Mouse (Mus musculus) midbrain, embryonic 15.5 days (tissue): ENCODE measurements around the gene Ubr2. TPM values are rescaled to one million over a fixed set of nuclear protein-coding genes. Genes with fewer than 3 reads are reported as not detected.

Experiments used
- ATAC-seq: fragments of 200-750 bp; cut with Nextera tagmentation; replicated peaks from 2 replicates; pipeline ENCODE4 v1.8.0; 2017; ENCODE audit warnings: moderate TSS enrichment
- H3K27ac ChIP-seq: fragments of 300-500 bp; sonication (generic); 2 replicates; pipeline ENCODE4 v1.5.1; 2015; ENCODE audit warnings: mild to moderate bottlenecking, inconsistent platforms
- H3K27me3 ChIP-seq: fragments of 300-500 bp; sonication (generic); replicated peaks from 2 replicates; pipeline ENCODE4 v1.6.1; 2015; ENCODE audit warnings: inconsistent platforms
- H3K36me3 ChIP-seq: fragments of 300-500 bp; sonication (generic); replicated peaks from 2 replicates; pipeline ENCODE4 v1.6.1; 2015; ENCODE audit warnings: inconsistent platforms
- H3K4me1 ChIP-seq: fragments of 300-500 bp; sonication (generic); 2 replicates; pipeline ENCODE4 v1.6.1; 2015; ENCODE audit warnings: inconsistent platforms
- H3K4me2 ChIP-seq: fragments of 300-500 bp; sonication (generic); 2 replicates; pipeline ENCODE4 v1.6.1; 2015; ENCODE audit warnings: inconsistent platforms, mild to moderate bottlenecking, moderate library complexity
- H3K4me3 ChIP-seq: fragments of 300-500 bp; sonication (generic); 2 replicates; pipeline ENCODE4 v1.5.1; 2015; ENCODE audit warnings: mild to moderate bottlenecking, inconsistent platforms
- H3K9ac ChIP-seq: fragments of 300-500 bp; sonication (generic); 2 replicates; pipeline ENCODE4 v1.6.1; 2015; ENCODE audit warnings: mild to moderate bottlenecking, inconsistent platforms
- H3K9me3 ChIP-seq: fragments of 300-500 bp; sonication (generic); 2 replicates; pipeline ENCODE4 v1.6.1; 2016; ENCODE audit warnings: inconsistent platforms
- WGBS: fragments of 180-500 bp; shearing (Covaris S2); methylation state at CpG from one replicate; pipeline ENCODE4 v1.1.7; 2015; ENCODE audit warnings: mixed read lengths; 5-methylcytosine and 5-hydroxymethylcytosine counted together
- polyA plus RNA-seq: library from polyadenylated mRNA; unstranded; fragments of >200 nt; fragmentation: Nextera tagmentation; extraction: Ambion mirVana; gene quantifications from 2 replicates; pipeline ENCODE4 v1.2.1, GENCODE M21; 2015

Ubr2 gene
- polyA plus RNA-seq, result 17.0 and 18.3 TPM in 2 replicates

DNA sequence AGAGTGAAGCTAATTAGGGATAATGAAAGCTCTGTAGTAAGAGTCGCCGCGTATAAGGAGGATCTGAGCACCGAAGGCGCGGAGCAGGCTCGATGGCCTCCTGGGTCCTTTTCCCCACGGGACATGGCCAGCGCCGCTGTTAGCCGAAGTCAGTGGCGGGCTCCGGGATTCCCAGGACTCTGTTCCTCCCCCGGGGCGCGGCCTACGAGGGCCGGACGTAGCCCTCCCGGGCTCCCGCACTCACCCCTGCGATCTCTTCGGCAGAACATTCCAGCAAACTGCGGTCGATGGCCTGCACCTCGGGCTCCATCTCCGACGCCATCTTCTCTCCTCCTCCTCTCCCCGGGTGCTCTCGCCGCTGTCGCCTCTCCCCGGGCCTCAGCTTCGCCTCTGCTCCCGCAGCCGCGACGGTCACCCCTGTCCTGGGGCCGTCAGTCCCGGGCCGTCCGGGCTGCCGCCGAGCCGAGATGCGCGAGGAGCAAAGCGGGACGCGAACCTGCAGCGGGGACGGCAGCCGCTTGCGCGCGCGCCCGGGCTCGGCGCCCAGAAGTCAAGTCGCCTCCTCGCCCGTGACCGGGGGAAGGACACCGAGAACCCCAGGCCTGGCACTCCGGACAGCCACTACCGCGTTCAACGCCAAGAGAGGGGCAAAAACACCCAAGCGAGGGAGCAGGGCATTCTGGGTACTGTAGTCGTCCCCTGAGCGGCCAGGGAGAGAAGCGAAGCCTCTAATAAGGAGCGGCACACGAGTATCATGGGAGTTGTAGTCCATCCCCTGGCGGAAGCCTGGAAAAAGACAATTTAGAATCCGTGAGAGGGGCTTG lies at the start of gene Ubr2:
Gene Ubr2, minus strand, starts transcription at position 659 of the 824 bp plus-strand sequence.
- peak; percentile 97 for ATAC-seq
- H3K4me3 ChIP-seq, result peak within 1 kb of the TSS; percentile 92
- H3K4me1 ChIP-seq, result peaks cover 40% of the 10 kb centered on the region
- H3K27ac ChIP-seq, result peak within 1 kb of the TSS; percentile 89
- H3K9ac ChIP-seq, result peak within 1 kb of the TSS; percentile 88
- under 1% methylated on average over 76 of the region's 77 CpGs for WGBS
- H3K9me3 ChIP-seq, result no peaks in the 10 kb centered on the region
- H3K4me2 ChIP-seq, result peak within 1 kb of the TSS; percentile 93
- no peaks in the 10 kb centered on the region for H3K36me3 ChIP-seq
- H3K27me3 ChIP-seq, result no peaks in the 10 kb centered on the region

- H3K9me3 ChIP-seq, result no peaks in the 10 kb centered on the region
- no peak for ATAC-seq
- 79% methylated on average over 12 of the region's 12 CpGs for WGBS
These were observed 49.5 kb upstream of the Ubr2 start for GRCm38 (mm10) chr17:47059836-47060360.

GRCm38 (mm10) chr17:47057966-47058365 lies 47.6 kb upstream of the Ubr2 start:
- WGBS, result 96% methylated on average over 4 of the region's 4 CpGs
- Histone ChIP-seq H3K4me2 (no peak overlapping the region), H3K36me3 (no peaks in the 10 kb centered on the region), H3K4me3 (no peak overlapping the region), H3K27ac (no peak overlapping the region), H3K9ac (no peak overlapping the region), H3K27me3 (no peaks in the 10 kb centered on the region), H3K9me3 (no peaks in the 10 kb centered on the region), H3K4me1 (no peaks in the 10 kb centered on the region)
- no peak for ATAC-seq

More at GRCm38 (mm10) chr17:47059836-47060360, 49.5 kb upstream of the Ubr2 start:
- Histone ChIP-seq H3K9ac (no peak overlapping the region), H3K27me3 (no peaks in the 10 kb centered on the region), H3K4me3 (no peak overlapping the region), H3K4me2 (no peak overlapping the region), H3K4me1 (no peaks in the 10 kb centered on the region), H3K27ac (no peak overlapping the region), H3K36me3 (no peaks in the 10 kb centered on the region)

DNA sequence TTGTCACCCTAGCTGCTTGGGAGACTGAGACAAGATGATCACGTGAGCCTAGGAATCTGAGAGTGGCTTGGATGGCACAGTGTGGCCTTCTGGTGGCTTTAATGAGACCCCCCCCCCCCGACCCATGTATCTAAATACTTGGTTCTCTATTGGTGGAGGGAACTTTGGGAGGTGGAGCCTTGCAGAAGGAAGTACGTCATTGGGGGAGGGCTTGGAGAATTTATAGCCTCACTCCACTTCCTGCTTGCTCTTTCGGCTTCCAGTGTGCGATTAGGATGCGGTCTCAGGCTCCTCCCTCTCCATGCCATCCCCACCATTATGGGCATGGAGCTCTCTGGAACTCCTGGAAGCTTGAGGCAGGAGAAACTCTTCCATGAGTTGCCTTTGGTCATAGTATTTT lies 46.1 kb upstream of the Ubr2 start:
- ATAC-seq, result no peak
- Histone ChIP-seq H3K4me2 (no peak overlapping the region), H3K27me3 (no peaks in the 10 kb centered on the region), H3K9ac (no peak overlapping the region), H3K9me3 (no peaks in the 10 kb centered on the region), H3K4me1 (no peaks in the 10 kb centered on the region), H3K36me3 (no peaks in the 10 kb centered on the region), H3K4me3 (no peak overlapping the region), H3K27ac (no peak overlapping the region)
- WGBS, result 84% methylated on average over 6 of the region's 6 CpGs

GRCm38 (mm10) chr17:47055121-47055520 lies 44.8 kb upstream of the Ubr2 start:
- ATAC-seq, result no peak
- no peak overlapping the region for H3K27ac ChIP-seq
- H3K4me1 ChIP-seq, result no peaks in the 10 kb centered on the region
- no peaks in the 10 kb centered on the region for H3K9me3 ChIP-seq
- no peak overlapping the region for H3K9ac ChIP-seq
- H3K27me3 ChIP-seq, result no peaks in the 10 kb centered on the region
- H3K4me2 ChIP-seq, result no peak overlapping the region
- H3K36me3 ChIP-seq, result no peaks in the 10 kb centered on the region
- 89% methylated on average over 7 of the region's 7 CpGs for WGBS
- no peak overlapping the region for H3K4me3 ChIP-seq

- H3K27ac ChIP-seq, result no peak overlapping the region
- ATAC-seq, result no peak
- H3K9ac ChIP-seq, result no peak overlapping the region
- no peaks in the 10 kb centered on the region for H3K4me1 ChIP-seq
- no peaks in the 10 kb centered on the region for H3K9me3 ChIP-seq
- H3K4me2 ChIP-seq, result no peak overlapping the region
- no peaks in the 10 kb centered on the region for H3K27me3 ChIP-seq
- H3K4me3 ChIP-seq, result no peak overlapping the region
- no peaks in the 10 kb centered on the region for H3K36me3 ChIP-seq
- 92% methylated on average over 11 of the region's 11 CpGs for WGBS
These were observed 44.3 kb upstream of the Ubr2 start for GRCm38 (mm10) chr17:47054613-47055012.

- H3K9me3 ChIP-seq, result no peaks in the 10 kb centered on the region
- no peaks in the 10 kb centered on the region for H3K4me1 ChIP-seq
- H3K4me3 ChIP-seq, result no peak overlapping the region
- WGBS, result 93% methylated on average over 3 of the region's 3 CpGs
- no peak for ATAC-seq
- H3K9ac ChIP-seq, result no peak overlapping the region
- H3K27me3 ChIP-seq, result no peaks in the 10 kb centered on the region
- no peak overlapping the region for H3K4me2 ChIP-seq
- H3K36me3 ChIP-seq, result no peaks in the 10 kb centered on the region
- H3K27ac ChIP-seq, result no peak overlapping the region
These were observed 40.3 kb upstream of the Ubr2 start for GRCm38 (mm10) chr17:47050678-47051077.

GRCm38 (mm10) chr17:47042866-47043265 lies 32.5 kb upstream of the Ubr2 start:
- 96% methylated on average over 14 of the region's 14 CpGs for WGBS
- Histone ChIP-seq H3K4me3 (no peak overlapping the region), H3K9me3 (no peaks in the 10 kb centered on the region)

DNA sequence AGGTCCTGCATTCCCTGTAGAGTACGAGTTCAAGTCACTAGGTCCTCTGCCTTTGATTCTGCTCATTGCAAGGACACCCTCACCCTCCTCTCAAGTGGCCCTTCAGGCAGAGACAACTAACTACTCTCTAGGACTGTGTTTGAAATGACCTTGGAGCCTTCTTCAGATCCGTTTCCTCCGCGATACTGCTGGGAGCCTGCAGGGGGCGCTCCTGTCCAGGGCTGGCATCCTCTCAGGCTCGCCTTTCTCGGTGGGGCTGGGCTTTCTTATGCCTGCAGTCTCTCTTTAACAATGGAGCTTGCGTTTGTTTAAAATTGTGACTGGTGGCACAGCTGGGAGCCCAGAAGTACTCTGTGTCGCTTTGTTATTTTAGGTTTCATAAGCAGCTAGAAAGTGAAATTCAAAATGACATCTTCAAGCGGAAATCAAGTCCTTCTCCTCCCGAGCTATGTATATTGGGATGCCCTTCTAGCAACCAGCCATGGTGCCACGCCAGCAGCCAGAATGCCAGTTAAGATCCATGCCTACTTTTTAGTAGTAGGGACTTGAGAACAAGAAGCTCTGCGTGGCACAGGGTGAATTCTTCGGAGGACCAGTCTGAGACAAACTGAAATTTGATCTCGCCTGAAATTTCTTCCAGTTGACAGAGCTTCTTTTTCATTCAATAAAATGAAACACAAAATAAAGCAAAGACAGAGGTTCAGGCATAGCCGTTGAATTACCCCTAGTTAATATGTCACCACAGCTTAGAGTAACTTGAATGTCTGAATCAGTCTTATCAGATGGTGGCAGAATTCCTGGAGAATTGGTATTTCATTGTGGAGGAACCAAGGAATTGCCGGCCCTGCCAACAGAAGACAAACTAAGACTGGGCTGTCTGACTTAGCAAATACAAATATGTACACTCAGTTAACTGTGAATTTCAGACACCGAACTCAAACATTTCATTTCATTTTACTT lies 28.8 kb upstream of the Ubr2 start:
- WGBS, result 27% methylated on average over 18 of the region's 18 CpGs
- peak overlapping the region; percentile 30 for H3K4me2 ChIP-seq
- peaks cover 5% of the 10 kb centered on the region; the same call in 1 of the 2 replicates for H3K4me1 ChIP-seq
- H3K36me3 ChIP-seq, result no peaks in the 10 kb centered on the region
- H3K27me3 ChIP-seq, result no peaks in the 10 kb centered on the region
- peak; percentile 74 for ATAC-seq
- H3K4me3 ChIP-seq, result no peak overlapping the region
- H3K9me3 ChIP-seq, result no peaks in the 10 kb centered on the region
- H3K27ac ChIP-seq, result peak overlapping the region; percentile 60
- H3K9ac ChIP-seq, result no peak overlapping the region

More at GRCm38 (mm10) chr17:47042866-47043265, 32.5 kb upstream of the Ubr2 start:
- no peaks in the 10 kb centered on the region for H3K27me3 ChIP-seq
- H3K4me2 ChIP-seq, result no peak overlapping the region
- no peak overlapping the region for H3K9ac ChIP-seq
- peaks cover 5% of the 10 kb centered on the region; the same call in 1 of the 2 replicates for H3K4me1 ChIP-seq
- no peak overlapping the region for H3K27ac ChIP-seq
- no peak for ATAC-seq
- H3K36me3 ChIP-seq, result no peaks in the 10 kb centered on the region

DNA sequence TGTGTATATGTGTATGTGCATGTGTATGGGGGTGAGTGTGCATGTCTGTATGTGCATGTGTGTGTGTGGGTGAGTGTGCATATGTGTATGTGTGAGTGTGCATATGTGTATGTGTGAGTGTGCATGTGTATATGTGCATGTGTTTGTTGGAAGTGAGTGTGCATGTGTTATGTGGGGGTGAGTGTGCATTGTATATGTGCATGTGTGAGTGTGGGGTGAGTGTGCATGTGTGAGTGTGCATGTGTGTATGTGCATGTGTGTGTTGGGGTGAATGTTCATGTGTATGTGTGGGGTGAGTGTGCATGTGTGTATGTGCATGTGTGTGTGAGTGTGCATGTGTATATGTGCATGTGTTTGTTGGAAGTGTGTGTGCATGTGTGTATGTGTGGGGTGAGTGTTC lies 24.2 kb upstream of the Ubr2 start:
- peaks cover 5% of the 10 kb centered on the region; the same call in 1 of the 2 replicates for H3K4me1 ChIP-seq

GRCm38 (mm10) chr17:47033643-47034042 lies 23.3 kb upstream of the Ubr2 start:
- 1% methylated on average over 4 of the region's 4 CpGs for WGBS
- no peaks in the 10 kb centered on the region for H3K9me3 ChIP-seq
- no peaks in the 10 kb centered on the region for H3K27me3 ChIP-seq
- no peak overlapping the region for H3K4me2 ChIP-seq
- no peaks in the 10 kb centered on the region for H3K4me1 ChIP-seq
- H3K27ac ChIP-seq, result no peak overlapping the region
- no peak for ATAC-seq
- no peaks in the 10 kb centered on the region for H3K36me3 ChIP-seq
- no peak overlapping the region for H3K4me3 ChIP-seq
- H3K9ac ChIP-seq, result no peak overlapping the region

More for the DNA sequence above, 24.2 kb upstream of the Ubr2 start:
- H3K9me3 ChIP-seq, result no peaks in the 10 kb centered on the region
- H3K27me3 ChIP-seq, result no peaks in the 10 kb centered on the region
- H3K27ac ChIP-seq, result no peak overlapping the region
- no peak for ATAC-seq
- H3K9ac ChIP-seq, result no peak overlapping the region
- H3K4me3 ChIP-seq, result no peak overlapping the region
- H3K4me2 ChIP-seq, result no peak overlapping the region
- no peaks in the 10 kb centered on the region for H3K36me3 ChIP-seq

- ATAC-seq, result no peak
- Histone ChIP-seq H3K9ac (no peak overlapping the region), H3K4me2 (no peak overlapping the region), H3K36me3 (no peaks in the 10 kb centered on the region), H3K4me1 (no peaks in the 10 kb centered on the region), H3K27me3 (no peaks in the 10 kb centered on the region), H3K4me3 (no peak overlapping the region), H3K27ac (no peak overlapping the region), H3K9me3 (no peaks in the 10 kb centered on the region)
- WGBS, result 90% methylated on average over 1 of the region's 1 CpGs
These were observed 14.4 kb upstream of the Ubr2 start for GRCm38 (mm10) chr17:47024805-47025204.
